Mouse (Mus musculus): Measurements from ENCODE around the gene Phf21a. TPM values are rescaled to one million over a fixed set of nuclear protein-coding genes. Genes with fewer than 3 reads are reported as not detected.
A peak's percentile ranks its signal among the peaks of the same experiment; 100 is the strongest.

Gene Phf21a
- total and polyA plus RNA-seq, 3 experiments, result 26.4 to 30.2 (median 27.6) TPM

- no peaks in the 10 kb centered on the region for H3K27me3 ChIP-seq (ENCODE audit: control insufficient read depth, insufficient read depth, low read length)
- H3K4me1 ChIP-seq (ENCODE audit: control insufficient read depth, insufficient read depth, low read length), result peaks cover 10% of the 10 kb centered on the region
- intact Hi-C loops (cut with DNase I), result loop anchor here (5.0 kb wide), 3 partner anchors 127 to 1208 kb away; partner anchors contain the start of gene Mtch2
- TF ChIP-seq CTCF (IDR thresholded peaks at IDR 0.05), result no peak
- peak; percentile 87 for TF ChIP-seq POLR2A (IDR thresholded peaks at IDR 0.05; ENCODE audit: insufficient read depth, low read depth, low read length)
- peak; percentile 65 for TF ChIP-seq EP300 (IDR thresholded peaks at IDR 0.05; ENCODE audit: insufficient read depth, low read depth, low read length)
- peak overlapping the region; percentile 56 for H3K4me3 ChIP-seq
- peak overlapping the region; percentile 90 for H3K27ac ChIP-seq
- peak; percentile 95 to 97 for DNase-seq
- H3K36me3 ChIP-seq (ENCODE audit: control insufficient read depth, insufficient read depth, low read length), result no peaks in the 10 kb centered on the region
- H3K9ac ChIP-seq (ENCODE audit: low read depth, low read length), result peak overlapping the region; percentile 71
- no peaks in the 10 kb centered on the region for H3K79me2 ChIP-seq (replicated peaks; ENCODE audit: control insufficient read depth, insufficient read depth, low read length)
- 4% methylated on average over 38 of the region's 38 CpGs for WGBS
Measured at GRCm38 (mm10) chr2:92055101-92055813, 37.7 kb upstream of the Phf21a start.

GRCm38 (mm10) chr2:92055831-92056236 is 37.1 kb upstream of the Phf21a start:
- 8% methylated on average over 14 of the region's 14 CpGs for WGBS
- DNase-seq, result peak; percentile 66 to 78
- H3K79me2 ChIP-seq (replicated peaks; ENCODE audit: control insufficient read depth, insufficient read depth, low read length), result no peaks in the 10 kb centered on the region
- no peaks in the 10 kb centered on the region for H3K36me3 ChIP-seq (ENCODE audit: control insufficient read depth, insufficient read depth, low read length)
- peaks cover 10% of the 10 kb centered on the region for H3K4me1 ChIP-seq (ENCODE audit: control insufficient read depth, insufficient read depth, low read length)
- no peaks in the 10 kb centered on the region for H3K27me3 ChIP-seq (ENCODE audit: control insufficient read depth, insufficient read depth, low read length)
- no peak for TF ChIP-seq EP300 (IDR thresholded peaks at IDR 0.05; ENCODE audit: insufficient read depth, low read depth, low read length)
- TF ChIP-seq POLR2A (IDR thresholded peaks at IDR 0.05; ENCODE audit: insufficient read depth, low read depth, low read length), result no peak
- peak; percentile 78 for TF ChIP-seq CTCF (IDR thresholded peaks at IDR 0.05)
- H3K4me3 ChIP-seq, result peak overlapping the region; percentile 56
- peak overlapping the region; percentile 90 for H3K27ac ChIP-seq
- intact Hi-C loops (cut with DNase I), result loop anchor here (5.0 kb wide), 3 partner anchors 126 to 1209 kb away; partner anchors contain the start of gene Mtch2
- H3K9ac ChIP-seq (ENCODE audit: low read depth, low read length), result peak overlapping the region; percentile 71

- 83% methylated on average over 13 of the region's 13 CpGs for WGBS
- H3K79me2 ChIP-seq (replicated peaks; ENCODE audit: control insufficient read depth, insufficient read depth, low read length), result no peaks in the 10 kb centered on the region
- H3K27me3 ChIP-seq (ENCODE audit: control insufficient read depth, insufficient read depth, low read length), result no peaks in the 10 kb centered on the region
- no peak overlapping the region for H3K9ac ChIP-seq (ENCODE audit: low read depth, low read length)
- no peak for DNase-seq
- no peak overlapping the region for H3K4me3 ChIP-seq
- H3K4me1 ChIP-seq (ENCODE audit: control insufficient read depth, insufficient read depth, low read length), result peaks cover 10% of the 10 kb centered on the region
- intact Hi-C loops (cut with DNase I), result loop anchor here (5.0 kb wide), 3 partner anchors 126 to 1209 kb away; partner anchors contain the start of gene Mtch2
- H3K27ac ChIP-seq, result no peak overlapping the region
- no peaks in the 10 kb centered on the region for H3K36me3 ChIP-seq (ENCODE audit: control insufficient read depth, insufficient read depth, low read length)
- TF ChIP-seq CTCF (IDR thresholded peaks at IDR 0.05) (no peak), POLR2A (IDR thresholded peaks at IDR 0.05; ENCODE audit: insufficient read depth, low read depth, low read length) (no peak), EP300 (IDR thresholded peaks at IDR 0.05; ENCODE audit: insufficient read depth, low read depth, low read length) (no peak)
Measured at GRCm38 (mm10) chr2:92056760-92057159, 36.2 kb upstream of the Phf21a start.

- Histone ChIP-seq H3K27me3 (ENCODE audit: control insufficient read depth, insufficient read depth, low read length) (no peaks in the 10 kb centered on the region), H3K27ac (peak overlapping the region; percentile 75), H3K4me3 (peak overlapping the region; percentile 48), H3K79me2 (replicated peaks; ENCODE audit: control insufficient read depth, insufficient read depth, low read length) (no peaks in the 10 kb centered on the region), H3K36me3 (ENCODE audit: control insufficient read depth, insufficient read depth, low read length) (no peaks in the 10 kb centered on the region), H3K4me1 (ENCODE audit: control insufficient read depth, insufficient read depth, low read length) (peaks cover 10% of the 10 kb centered on the region), H3K9ac (ENCODE audit: low read depth, low read length) (peak overlapping the region; percentile 68)
- WGBS, result under 1% methylated on average over 29 of the region's 29 CpGs
- TF ChIP-seq POLR2A (IDR thresholded peaks at IDR 0.05; ENCODE audit: insufficient read depth, low read depth, low read length), result no peak
- TF ChIP-seq EP300 (IDR thresholded peaks at IDR 0.05; ENCODE audit: insufficient read depth, low read depth, low read length), result peak; percentile 85; the same call in 1 of the 2 replicates
- TF ChIP-seq CTCF (IDR thresholded peaks at IDR 0.05), result no peak; the same call in 1 of the 2 replicates
- peak; percentile 93 to 94 for DNase-seq
- intact Hi-C loops (cut with DNase I), result loop anchor here (1.0 to 5.0 kb wide), 7 partner anchors 32 to 1211 kb away; partner anchors contain the start of gene Mtch2
Measured at GRCm38 (mm10) chr2:92058469-92058868, 34.4 kb upstream of the Phf21a start.

GRCm38 (mm10) chr2:92058936-92059335 is 34.0 kb upstream of the Phf21a start:
- WGBS, result 2% methylated on average over 11 of the region's 11 CpGs
- no peak for DNase-seq
- Histone ChIP-seq H3K9ac (ENCODE audit: low read depth, low read length) (peak overlapping the region; percentile 68), H3K27me3 (ENCODE audit: control insufficient read depth, insufficient read depth, low read length) (no peaks in the 10 kb centered on the region), H3K27ac (peak overlapping the region; percentile 75), H3K36me3 (ENCODE audit: control insufficient read depth, insufficient read depth, low read length) (no peaks in the 10 kb centered on the region), H3K79me2 (replicated peaks; ENCODE audit: control insufficient read depth, insufficient read depth, low read length) (no peaks in the 10 kb centered on the region), H3K4me3 (peak overlapping the region; percentile 48), H3K4me1 (ENCODE audit: control insufficient read depth, insufficient read depth, low read length) (peaks cover 10% of the 10 kb centered on the region)
- intact Hi-C loops (cut with DNase I), result loop anchor here (1.0 to 5.0 kb wide), 7 partner anchors 32 to 1212 kb away; partner anchors contain the start of gene Mtch2
- TF ChIP-seq POLR2A (IDR thresholded peaks at IDR 0.05; ENCODE audit: insufficient read depth, low read depth, low read length), result no peak
- TF ChIP-seq CTCF (IDR thresholded peaks at IDR 0.05), result no peak
